Mouse (Mus musculus): ENCODE data around the gene Smdt1.

- TF ChIP-seq CTCF (IDR thresholded peaks at IDR 0.05; ENCODE audit: extremely low read depth, insufficient read depth, insufficient read length, insufficient replicate concordance) (no peak), POLR2A (IDR thresholded peaks at IDR 0.05; ENCODE audit: low read depth, low read length) (no peak)
Observed at GRCm38 (mm10) chr15:82377701-82378100, 38.9 kb downstream of the Smdt1 start.
